Mouse (Mus musculus): ENCODE measurements at regions not wholly inside any gene's neighbourhood (a gene's known extent, or its start where the extent isn't known, plus 50 kb on each side); places are given as distances from the start of the nearest gene placed in this dataset.
A peak's percentile ranks its signal among the peaks of the same experiment; 100 is the strongest.

DNA sequence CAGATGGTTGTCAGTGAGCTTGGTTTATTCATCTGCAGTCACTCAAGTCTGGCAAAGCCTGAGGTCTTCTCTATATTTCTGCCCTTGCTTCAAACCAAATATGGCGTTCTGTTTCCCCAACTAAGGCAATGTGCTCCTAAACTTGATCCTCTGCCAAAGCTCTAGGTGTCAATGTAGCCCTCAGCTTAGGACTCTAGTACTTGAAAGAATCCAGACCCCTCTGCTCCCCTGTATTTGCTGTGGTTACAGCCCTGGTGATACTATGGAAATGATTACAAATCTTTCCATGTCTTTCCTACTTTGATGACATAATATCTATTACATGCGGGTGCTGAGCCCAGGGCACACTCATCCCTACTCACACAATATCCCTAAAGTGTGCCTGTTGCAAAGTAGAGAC lies 672.9 kb upstream of the Tbl1xr1 start:
- no peak for DNase-seq

DNA sequence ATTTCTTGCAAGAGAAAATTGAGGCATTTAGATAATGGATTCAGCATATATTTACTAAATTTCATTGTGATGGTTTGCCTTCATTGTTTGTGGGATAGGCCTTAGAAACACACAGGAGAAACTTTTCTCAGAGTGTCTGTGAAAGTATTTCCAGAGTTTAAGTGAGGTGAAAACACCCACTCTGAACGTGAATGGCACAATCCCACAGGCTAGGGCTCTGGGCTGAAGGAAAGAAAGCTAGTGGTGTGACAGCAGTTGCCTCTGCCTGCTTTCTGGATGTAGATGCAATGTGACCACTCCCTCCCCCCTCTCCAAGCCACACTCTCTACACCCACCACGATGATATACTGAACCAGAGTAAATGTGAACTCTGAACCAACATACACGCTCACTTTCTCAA lies 672.4 kb upstream of the Tbl1xr1 start:
- DNase-seq = no peak

DNA sequence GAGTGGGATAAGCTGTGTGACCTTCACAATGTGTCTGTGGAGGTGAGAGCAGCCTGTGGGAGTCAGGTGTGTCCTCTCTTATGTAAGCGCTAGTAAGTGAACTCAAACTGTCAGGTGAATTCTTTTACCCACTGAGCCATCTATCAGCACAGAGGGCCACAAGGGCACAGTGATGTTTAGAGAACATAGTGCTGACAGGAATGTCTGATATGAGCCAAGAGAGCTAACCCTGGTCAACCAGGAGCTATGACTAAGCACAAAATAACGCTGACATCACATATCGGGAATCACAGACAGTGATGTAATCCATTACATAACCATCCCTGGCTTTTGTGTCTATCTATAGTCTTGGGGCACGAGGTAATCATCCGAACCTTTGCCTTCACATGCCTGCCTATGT lies 669.4 kb upstream of the Tbl1xr1 start:
- DNase-seq = no peak

DNA sequence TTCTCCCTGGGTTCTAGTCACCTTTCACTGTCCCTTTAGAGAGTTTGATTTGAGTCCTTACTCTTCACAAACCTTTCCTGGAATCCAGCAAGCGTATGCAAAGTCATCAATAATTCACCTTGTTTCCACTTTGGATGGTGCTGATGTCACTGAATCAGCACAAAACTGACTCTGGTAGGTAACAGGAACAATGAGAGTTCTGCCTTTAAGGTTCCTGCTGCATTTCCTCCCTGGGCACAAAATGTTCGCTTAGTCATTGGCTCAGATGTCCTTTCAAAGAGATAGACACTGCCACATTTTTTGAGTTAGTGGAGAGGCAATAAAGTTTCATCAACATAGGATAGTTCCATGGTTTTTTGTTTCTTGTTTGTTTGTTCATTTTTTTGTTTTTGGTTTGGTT lies 664.4 kb upstream of the Tbl1xr1 start:
- DNase-seq = no peak

DNA sequence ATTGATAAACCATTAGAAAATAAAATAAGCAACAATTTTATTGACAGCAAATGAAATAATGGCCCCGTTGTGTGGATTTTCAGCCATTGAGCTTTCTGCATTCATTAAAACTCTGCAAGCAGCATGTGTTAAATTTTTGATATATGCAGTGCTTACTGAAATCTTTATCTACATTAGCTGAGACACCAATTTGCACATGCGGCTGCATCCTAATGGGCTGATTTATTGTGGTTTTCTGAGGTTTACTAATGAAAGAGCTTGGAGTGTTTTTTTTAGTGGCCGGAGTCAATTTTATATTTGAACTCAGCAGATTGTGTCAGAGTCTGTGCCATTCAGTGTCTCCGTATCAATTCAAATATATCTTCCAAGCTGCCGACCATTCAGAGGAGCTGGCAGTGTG lies 653.3 kb upstream of the Tbl1xr1 start:
- DNase-seq = no peak

DNA sequence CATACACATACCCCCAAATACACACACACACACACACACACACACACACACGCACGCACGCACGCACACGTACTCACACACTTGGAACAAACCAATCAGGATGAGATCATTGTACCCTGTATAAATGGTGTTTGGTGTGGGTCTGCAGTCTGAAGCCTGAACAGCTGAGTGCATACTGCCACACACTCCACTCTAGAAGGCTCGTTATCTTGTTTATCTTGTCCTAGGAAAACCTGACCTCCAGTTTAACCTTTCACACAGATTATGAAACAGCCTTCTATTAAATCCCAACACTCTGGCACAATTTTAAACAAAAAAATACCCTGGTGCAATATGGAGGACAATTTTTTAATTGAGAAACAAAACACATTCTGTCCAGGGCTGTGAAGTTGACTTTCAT lies 649.9 kb upstream of the Tbl1xr1 start:
- DNase-seq = no peak

DNA sequence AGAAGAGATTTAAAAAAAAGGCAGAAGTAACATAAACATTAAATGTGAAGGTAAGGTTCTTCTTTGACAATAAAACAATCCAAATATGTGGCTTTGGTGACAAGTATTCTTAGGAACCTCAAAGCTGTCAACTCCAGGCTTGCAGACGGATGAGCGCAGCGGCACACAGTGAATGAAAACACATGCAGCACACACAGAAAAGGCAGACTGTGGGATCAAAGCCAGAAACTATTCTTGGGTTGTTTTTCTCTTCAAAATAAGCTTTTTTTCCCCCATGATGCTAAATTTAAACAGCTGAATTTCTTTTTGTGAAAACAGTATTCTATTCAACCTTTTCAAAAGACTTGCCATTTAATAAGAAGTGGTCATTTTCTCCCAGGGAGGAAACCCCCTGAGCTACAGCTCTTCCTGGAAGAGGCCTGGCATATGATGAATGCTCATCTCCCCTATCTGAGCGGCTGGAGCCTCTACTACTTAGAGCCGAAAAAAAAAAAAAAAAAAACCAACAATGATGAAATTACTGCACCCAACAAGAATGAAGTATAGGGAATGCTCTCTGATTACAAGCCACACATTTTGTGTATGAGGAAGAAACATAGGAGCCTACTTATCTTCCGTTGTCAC lies 648.9 kb upstream of the Tbl1xr1 start:
- DNase-seq = no peak

DNA sequence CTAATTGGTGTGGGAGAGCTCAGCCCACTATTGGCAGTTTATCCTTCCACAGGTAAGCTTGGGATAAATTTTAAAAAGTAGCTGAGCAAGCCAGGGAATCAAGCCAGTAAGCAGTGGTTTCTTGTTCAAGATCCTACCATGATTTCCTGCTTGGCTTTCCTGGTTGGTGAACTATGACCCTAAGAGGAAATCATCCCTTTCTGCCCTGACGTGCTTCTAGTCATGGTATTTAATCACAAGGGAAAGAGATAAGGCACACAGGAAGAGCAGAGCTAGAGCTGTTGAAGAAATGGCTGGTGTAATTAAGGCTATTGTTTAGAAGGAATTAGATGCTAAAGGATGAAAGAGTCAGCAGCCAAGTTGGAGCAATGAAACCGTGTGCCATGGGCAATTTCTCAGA lies 648.3 kb upstream of the Tbl1xr1 start:
- DNase-seq = no peak

DNA sequence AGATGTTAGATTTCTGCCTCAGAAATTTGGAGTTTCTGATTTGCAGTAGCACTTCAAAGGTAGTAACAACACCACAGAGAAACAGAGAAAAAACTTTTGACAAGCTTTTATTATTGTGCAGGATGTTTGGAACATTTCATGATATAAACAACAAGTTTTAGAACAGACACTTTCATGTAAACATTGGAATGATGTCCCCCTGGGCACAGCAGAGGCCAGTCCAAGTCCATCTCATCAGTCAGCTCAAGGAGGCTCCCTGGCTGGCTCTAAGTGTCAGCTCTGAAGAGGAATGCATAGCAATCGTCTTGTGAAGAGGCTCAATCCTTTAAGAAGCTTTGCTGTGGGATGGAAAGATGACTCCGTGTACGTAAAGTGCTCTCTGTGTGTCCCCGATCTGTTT lies 612.2 kb upstream of the Tbl1xr1 start:
- DNase-seq = no peak

DNA sequence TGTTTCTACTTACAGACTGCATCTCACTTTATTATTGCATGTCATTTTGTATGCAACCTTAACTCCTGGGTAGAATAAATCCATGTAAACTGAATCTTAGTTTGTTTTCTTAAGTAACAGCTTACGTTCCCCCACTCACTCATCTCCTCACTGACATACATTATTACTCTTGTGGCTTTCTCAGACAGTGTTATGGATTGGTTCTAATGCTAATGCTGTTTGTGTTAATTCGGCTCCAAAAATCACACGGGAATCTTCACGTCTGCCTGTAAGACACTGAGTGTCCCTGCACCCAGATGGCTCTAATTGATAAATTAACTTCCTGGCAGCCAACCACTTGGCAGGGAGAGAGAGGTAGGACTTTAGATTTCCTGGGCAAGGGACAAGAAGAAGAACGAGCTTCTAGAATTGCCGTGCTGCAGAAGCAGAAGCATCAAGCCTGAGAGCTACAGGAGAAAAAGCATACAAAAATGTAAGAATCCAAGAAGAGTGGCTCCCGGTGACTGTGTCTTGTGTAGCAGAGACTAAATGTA lies 610.3 kb upstream of the Tbl1xr1 start:
- peak; percentile 3 for DNase-seq

DNA sequence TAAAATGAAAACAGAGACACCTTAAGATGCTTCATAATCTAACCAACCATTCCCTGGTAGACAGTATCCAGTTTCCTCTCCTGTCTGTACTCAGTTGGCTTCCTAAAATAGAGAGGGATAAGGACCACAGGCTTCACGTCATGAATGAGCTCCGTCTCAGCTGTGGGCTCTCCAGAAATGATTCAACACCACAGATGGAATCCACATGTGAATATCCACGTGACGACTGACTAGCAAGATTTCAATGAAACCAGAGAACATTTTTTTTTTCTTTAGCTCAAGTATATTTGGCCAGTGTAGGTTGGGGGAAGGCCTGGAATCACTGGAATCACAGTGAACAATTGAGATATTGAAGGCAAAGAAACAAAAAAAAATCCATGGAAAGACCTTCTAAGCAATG lies 599.1 kb upstream of the Tbl1xr1 start:
- DNase-seq = no peak

DNA sequence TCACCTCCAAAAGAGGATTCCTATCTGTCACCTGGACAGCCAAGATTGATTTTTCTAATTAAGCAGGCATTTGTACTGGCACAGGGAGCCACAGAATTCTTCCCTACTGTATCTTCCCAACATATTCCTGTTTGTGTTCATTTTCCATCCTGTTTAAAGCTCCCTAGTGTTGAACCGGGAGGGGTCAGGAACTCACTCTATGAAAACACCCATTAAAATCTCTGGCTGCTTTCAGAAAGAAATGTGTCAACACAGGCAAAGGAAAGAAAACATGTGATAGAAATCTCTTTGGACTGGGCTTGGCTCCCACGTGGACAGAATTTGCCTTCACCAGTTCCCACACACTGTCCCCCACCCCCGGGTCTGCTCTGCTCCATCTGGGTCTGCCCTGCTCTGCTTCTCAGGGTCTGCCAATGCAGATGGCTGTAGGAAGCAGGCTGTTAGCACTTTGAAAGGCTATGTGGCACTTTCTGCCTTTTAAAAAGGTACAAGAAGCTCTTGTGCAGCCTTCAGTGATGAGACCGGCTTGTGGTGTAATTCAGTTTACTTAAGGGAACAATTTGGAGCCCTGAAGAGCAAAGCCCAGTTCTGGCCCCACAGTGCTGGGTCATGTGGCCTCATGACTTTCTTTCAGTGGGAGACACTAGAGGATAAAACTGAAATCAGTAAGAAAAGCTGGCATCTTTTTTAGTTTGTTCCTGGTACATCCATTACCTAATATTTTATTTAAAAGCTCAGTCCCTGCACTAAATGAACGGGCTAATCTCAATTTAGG lies 597.2 kb upstream of the Tbl1xr1 start:
- DNase-seq = no peak

DNA sequence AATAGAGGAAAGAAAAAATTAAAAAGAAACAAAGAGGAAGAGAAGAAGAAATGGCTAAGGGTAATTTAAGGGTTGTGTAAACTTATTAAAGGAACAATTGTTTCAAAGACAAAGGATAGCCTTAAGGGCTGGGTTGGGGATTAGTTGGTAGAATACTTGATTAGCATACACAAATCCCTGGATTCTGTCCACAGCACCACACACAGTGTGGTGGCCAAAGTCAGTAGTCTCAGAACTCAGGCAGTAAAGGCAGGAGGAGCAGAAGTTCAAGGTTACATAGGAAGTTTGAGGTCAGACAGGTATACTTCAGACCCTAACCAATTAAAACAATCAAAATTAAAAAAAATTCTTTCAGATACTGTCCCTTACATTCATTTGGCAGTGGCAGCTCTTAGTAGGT lies 596.6 kb upstream of the Tbl1xr1 start:
- DNase-seq = no peak

DNA sequence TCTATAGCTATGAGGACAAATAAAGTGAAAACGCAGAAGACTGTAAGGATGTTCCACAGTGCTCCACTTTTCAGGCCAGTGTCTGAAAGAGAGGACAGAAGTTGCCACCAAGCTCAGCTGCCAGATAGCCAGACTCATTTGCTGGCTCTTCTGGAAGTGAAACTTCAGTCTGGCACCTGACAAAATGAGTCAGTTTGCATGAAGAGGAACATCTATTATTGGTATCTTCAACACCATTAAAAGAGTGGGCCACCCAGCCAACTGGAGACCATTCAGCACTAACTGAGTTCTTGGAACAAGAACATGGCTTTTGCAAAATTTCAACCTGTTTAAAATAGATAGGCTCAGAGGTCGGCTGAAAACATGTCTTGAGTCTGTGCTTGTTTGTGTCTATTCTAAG lies 592.4 kb upstream of the Tbl1xr1 start:
- no peak for DNase-seq

DNA sequence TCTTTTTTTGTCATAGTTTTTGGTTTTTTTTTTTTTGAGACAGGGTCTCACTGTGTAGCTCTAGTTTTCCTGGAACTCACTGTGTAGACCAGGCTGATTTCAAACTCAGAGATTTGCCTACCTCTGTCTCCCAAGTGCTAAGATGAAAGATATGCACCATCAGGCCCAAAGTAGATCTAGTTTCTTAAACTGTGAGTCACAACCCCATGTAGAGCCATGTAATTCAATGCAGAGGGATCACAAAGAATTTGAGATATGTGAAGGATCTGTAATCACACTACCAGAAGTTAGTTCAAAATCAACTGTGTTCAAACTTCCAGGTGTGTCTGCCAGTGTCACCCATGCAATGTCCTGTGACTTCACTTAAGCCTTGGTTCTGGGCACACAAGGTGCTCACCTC lies 591.0 kb upstream of the Tbl1xr1 start:
- DNase-seq = no peak

DNA sequence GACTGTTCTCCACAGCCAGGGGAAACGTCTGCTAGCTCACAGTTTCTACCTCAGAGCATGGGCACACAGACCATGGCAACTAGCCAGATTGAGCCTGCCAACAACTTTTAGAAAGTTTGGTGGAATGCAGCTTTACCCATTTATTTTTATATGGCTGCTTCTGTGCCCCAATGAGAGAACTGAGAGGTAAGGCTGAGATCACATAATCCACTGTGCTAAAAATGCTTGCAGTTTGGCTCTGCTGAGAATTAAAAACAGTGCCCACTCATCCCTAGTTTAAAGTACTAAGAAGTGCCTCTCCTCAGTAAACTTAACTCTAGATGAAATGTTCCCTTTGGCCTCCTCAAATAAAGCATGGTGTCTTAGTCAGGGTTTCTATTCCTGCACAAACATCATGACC lies 586.9 kb upstream of the Tbl1xr1 start:
- DNase-seq = no peak

DNA sequence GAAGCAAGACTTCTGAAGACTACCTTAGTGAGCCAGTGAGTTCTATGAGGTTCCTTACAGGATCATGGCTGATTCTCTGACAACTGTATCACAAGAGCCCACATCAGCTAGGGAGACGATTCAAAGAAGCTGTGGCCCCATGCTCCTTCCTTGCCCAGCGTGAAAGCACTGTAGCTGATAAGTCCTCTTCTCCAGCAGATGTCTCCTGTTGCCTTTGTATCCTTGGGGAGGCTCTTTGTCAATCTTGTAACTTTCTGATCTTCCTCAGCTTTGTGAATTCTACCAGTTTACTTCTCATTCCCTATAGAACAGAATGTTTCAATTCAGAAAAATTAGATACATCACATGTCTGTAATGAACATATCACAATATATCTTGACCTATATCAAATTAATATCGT lies 584.0 kb upstream of the Tbl1xr1 start:
- no peak for DNase-seq

DNA sequence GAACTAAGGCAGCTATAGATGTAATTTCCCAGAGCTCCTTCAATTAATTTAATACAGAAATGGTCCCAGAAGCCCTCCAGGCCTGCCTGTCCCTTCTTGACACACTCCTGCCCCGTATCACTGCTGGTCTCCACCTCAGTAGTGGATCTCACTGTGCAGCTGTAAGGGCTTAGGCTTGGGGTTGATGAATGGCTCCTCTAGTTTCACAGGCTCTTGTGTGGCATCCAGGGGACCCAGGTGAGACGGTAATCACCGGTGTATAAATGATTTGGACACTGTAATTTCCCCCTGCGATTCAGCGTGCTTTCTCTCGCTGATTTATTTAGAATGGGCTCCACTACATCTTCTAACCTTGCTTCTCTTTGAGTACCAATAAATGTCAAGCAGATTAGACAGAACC lies 583.1 kb upstream of the Tbl1xr1 start:
- DNase-seq = no peak

DNA sequence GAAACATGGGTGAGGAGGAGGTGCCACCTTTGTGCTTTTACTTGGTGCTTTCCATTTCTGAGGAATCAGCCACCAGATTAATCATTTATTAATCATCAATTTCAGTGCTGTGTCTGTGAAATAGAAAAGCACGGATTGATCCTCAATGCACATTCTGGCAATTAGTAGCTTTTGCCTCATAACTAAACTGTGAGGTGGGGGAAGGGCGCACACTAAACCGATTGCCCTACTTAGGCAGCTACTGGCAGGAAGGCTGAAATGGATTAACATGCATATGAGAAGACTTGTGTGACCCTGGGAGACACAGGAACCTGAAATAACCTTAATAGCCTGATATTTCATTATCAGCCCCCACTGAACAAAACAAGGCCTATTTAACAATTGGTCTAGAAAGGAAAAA lies 581.5 kb upstream of the Tbl1xr1 start:
- no peak for DNase-seq

DNA sequence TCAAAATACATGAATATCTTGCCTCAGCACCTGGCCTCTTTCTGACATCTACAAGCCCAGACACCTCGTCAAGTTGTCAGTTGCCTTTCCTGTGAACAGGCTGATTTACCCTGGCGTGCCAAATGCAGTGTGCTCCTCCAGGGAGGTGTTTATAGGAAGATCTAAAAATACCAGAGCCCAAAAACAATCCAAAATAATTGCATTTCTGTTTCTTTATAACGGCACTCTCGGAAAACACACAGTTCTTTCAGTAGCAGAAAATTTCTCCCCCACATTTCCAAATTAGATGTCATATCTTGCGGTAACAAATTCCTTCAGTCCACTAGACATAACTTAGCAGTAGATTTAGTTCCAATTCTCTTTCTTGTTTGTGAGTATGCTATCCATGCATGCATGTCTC lies 580.8 kb upstream of the Tbl1xr1 start:
- no peak for DNase-seq

DNA sequence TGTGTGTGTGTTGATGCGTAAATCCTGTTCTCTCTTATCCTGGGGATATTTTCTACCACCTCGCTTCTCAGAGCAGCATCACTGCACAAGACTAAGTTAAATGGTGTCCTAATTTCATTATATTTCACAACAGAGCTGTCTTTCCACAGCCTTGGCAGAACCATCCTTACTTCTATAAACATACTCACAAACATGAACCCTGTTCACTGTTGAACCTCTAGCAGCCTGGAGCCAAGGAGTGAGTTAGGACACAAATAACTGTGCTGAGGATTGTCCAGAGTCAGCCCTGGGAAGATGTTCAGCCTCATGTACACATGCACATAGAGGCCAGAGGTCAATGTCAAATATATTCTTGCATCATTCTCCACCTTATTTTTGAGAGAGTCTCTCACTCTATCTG lies 580.3 kb upstream of the Tbl1xr1 start:
- no peak for DNase-seq

DNA sequence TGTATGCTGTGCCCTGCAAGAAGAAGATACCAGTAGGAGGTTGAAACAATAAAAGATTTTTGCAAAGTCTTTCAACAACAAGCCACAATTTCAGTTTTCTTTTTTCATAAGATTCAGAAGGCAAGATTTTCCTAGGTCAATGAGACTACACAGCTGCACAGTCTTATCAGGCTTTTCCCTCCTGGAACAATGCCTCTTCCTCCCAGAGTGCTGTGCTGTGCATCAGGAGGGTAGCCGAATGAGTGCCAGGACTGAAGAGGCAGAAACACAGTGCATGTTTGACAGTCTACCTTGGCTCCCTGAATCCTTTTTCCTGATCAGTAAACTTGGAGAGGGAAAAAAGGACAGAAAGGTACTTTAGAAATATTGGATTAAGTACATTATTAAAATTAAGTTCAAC lies 579.4 kb upstream of the Tbl1xr1 start:
- DNase-seq = no peak

DNA sequence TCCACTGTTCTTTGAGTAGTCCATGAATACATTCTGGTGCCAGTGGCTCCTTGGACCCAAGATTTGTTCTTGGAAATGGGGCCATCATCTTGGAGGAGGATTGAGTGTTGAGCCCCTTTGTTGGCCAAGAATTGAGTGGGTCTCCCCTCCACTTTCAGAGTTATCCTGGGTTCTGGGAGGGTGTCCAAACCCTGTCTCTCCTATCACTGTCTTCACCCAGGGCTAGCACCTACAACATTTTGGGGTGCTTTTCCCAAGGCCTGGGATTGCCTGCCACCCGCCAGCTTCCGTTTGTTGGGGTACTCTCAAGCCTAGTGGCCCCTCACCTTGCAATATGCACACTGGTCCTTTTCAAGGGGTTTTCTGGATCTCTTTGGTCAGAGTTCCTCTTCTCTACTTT lies 568.8 kb upstream of the Tbl1xr1 start:
- DNase-seq = no peak

DNA sequence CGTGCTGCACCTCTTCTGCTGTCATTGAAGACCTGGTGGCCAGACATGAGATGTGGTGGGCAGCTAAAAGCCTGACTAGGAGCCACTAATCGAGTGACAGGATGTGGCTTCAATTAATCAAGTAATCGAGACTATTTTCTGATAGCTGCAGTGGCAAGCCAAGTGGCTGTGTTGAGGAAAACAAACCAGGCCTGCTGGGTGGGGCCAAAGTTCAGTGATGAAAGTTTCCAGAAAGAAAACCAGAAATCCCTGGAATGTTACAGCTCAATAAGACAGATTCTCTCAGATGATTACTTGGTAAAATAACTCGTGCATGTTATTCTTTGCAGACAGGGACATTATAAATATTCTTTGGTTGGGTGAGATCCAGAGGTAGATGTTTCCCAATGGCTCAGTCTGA lies 564.4 kb upstream of the Tbl1xr1 start:
- no peak for DNase-seq

DNA sequence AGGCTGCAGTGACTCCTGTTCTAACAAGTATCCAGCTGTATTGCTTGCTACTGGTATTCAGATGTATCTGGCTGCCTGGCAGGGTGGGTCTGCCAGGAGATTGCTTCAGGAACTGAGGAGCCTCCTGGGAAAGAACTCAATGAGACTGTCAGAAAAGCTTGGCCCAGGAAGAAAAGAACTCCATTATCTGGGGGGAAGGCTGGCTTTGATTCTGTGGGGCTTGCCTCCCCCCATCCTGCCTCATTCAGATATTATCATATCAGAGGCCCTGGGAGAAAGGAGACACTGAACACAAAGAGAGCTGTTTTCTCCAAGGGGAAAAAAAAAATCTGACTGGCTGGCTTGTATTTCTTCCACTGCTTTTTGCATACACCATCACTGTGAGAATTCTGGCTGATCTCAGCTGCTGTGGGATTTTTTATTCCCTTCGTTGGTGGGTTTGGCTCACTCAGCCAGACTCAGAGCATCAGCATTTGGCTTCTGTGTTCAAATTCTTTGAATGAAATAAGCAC lies 552.0 kb upstream of the Tbl1xr1 start:
- no peak for DNase-seq
